Mouse (Mus musculus) ES-Bruce4 (cell line): ENCODE measurements at regions not wholly inside any gene's neighbourhood (a gene's known extent, or its start where the extent isn't known, plus 50 kb on each side); places are given as distances from the start of the nearest gene placed in this dataset.

ENCODE experiments used
- H3K27ac ChIP-seq: 2 replicates; pipeline ENCODE4 v1.5.1; 2012; ENCODE audit warnings: low read length, inconsistent platforms; ENCODE audit not compliant: insufficient read depth
- H3K27me3 ChIP-seq: 2 replicates; pipeline ENCODE4 v1.6.1; 2012; ENCODE audit warnings: mild to moderate bottlenecking, low read length, inconsistent platforms; ENCODE audit not compliant: control insufficient read depth, poor library complexity, insufficient read depth, severe bottlenecking
- H3K36me3 ChIP-seq: 2 replicates; pipeline ENCODE4 v1.6.1; 2012; ENCODE audit warnings: inconsistent platforms, mild to moderate bottlenecking, low read length, moderate library complexity; ENCODE audit not compliant: control insufficient read depth, poor library complexity, insufficient read depth, severe bottlenecking
- H3K4me1 ChIP-seq: one replicate; pipeline ENCODE4 v1.8.1; 2011; ENCODE audit warnings: low read length; ENCODE audit not compliant: control insufficient read depth, insufficient read depth
- H3K4me3 ChIP-seq: 2 replicates; pipeline ENCODE4 v1.5.1; 2011; ENCODE audit warnings: low read depth, mild to moderate bottlenecking, low read length
- H3K9ac ChIP-seq: 2 replicates; pipeline ENCODE4 v1.6.1; 2012; ENCODE audit warnings: low read depth, mild to moderate bottlenecking, inconsistent platforms; ENCODE audit not compliant: poor library complexity, severe bottlenecking
- H3K9me3 ChIP-seq: replicated peaks from 2 replicates; pipeline ENCODE4 v1.6.1; 2012; ENCODE audit warnings: mild to moderate bottlenecking, low read length, inconsistent platforms; ENCODE audit not compliant: control insufficient read depth, poor library complexity, insufficient read depth, severe bottlenecking
- CTCF ChIP-seq: IDR thresholded peaks from one replicate; pipeline ENCODE4 v1.8.1; 2011; ENCODE audit warnings: low read depth, low read length
- EP300 ChIP-seq: IDR thresholded peaks from 2 replicates; pipeline ENCODE4 v1.6.1; 2011; ENCODE audit warnings: low read depth, low read length; ENCODE audit not compliant: insufficient read depth
- POLR2A ChIP-seq: IDR thresholded peaks from one replicate; pipeline ENCODE4 v1.8.1; 2011; ENCODE audit warnings: low read length; ENCODE audit not compliant: insufficient read depth

- TF ChIP-seq POLR2A = no peak
- no peak for TF ChIP-seq CTCF
- TF ChIP-seq EP300 = no peak
- no peaks in the 10 kb centered on the region for H3K36me3 ChIP-seq
- H3K4me1 ChIP-seq = no peaks in the 10 kb centered on the region
- no peaks in the 10 kb centered on the region for H3K27me3 ChIP-seq
- no peak overlapping the region for H3K27ac ChIP-seq
- H3K4me3 ChIP-seq = no peak overlapping the region
- H3K9me3 ChIP-seq = no peaks in the 10 kb centered on the region
- no peak overlapping the region for H3K9ac ChIP-seq
Observed at GRCm38 (mm10) chr15:61890330-61890729, 967.5 kb upstream of the A1bg start.

- Histone ChIP-seq H3K4me3 (no peak overlapping the region), H3K27me3 (no peaks in the 10 kb centered on the region), H3K36me3 (no peaks in the 10 kb centered on the region), H3K9me3 (no peaks in the 10 kb centered on the region), H3K9ac (no peak overlapping the region), H3K27ac (no peak overlapping the region), H3K4me1 (no peaks in the 10 kb centered on the region)
- TF ChIP-seq CTCF = no peak
- TF ChIP-seq EP300 = no peak
- no peak for TF ChIP-seq POLR2A
Observed at GRCm38 (mm10) chr15:61888569-61889326, 965.9 kb upstream of the A1bg start.

- no peaks in the 10 kb centered on the region for H3K36me3 ChIP-seq
- H3K4me1 ChIP-seq = no peaks in the 10 kb centered on the region
- no peaks in the 10 kb centered on the region for H3K27me3 ChIP-seq
- no peak for TF ChIP-seq CTCF
- no peak overlapping the region for H3K27ac ChIP-seq
- H3K4me3 ChIP-seq = no peak overlapping the region
- H3K9me3 ChIP-seq = no peaks in the 10 kb centered on the region
- no peak overlapping the region for H3K9ac ChIP-seq
Observed at GRCm38 (mm10) chr15:61879408-61879807, 956.6 kb upstream of the A1bg start.

GRCm38 (mm10) chr15:61873047-61873446 lies 950.2 kb upstream of the A1bg start:
- Histone ChIP-seq H3K27me3 (no peaks in the 10 kb centered on the region; the same call in 1 of the 2 replicates), H3K36me3 (no peaks in the 10 kb centered on the region), H3K9me3 (no peaks in the 10 kb centered on the region), H3K4me3 (no peak overlapping the region), H3K9ac (no peak overlapping the region), H3K27ac (no peak overlapping the region), H3K4me1 (no peaks in the 10 kb centered on the region)
- TF ChIP-seq CTCF (no peak), EP300 (no peak), POLR2A (no peak)

- no peaks in the 10 kb centered on the region for H3K36me3 ChIP-seq
- H3K27ac ChIP-seq = no peak overlapping the region
- TF ChIP-seq POLR2A (no peak), CTCF (no peak), EP300 (no peak)
- H3K27me3 ChIP-seq = no peaks in the 10 kb centered on the region; the same call in 1 of the 2 replicates
- no peaks in the 10 kb centered on the region for H3K4me1 ChIP-seq
- no peak overlapping the region for H3K4me3 ChIP-seq
- no peaks in the 10 kb centered on the region for H3K9me3 ChIP-seq
- H3K9ac ChIP-seq = no peak overlapping the region
Observed at GRCm38 (mm10) chr15:61860759-61861158, 937.9 kb upstream of the A1bg start.

GRCm38 (mm10) chr15:61855880-61856279 lies 933.1 kb upstream of the A1bg start:
- Histone ChIP-seq H3K9me3 (no peaks in the 10 kb centered on the region), H3K27me3 (no peaks in the 10 kb centered on the region; the same call in 1 of the 2 replicates), H3K4me3 (no peak overlapping the region), H3K27ac (no peak overlapping the region), H3K36me3 (no peaks in the 10 kb centered on the region), H3K9ac (no peak overlapping the region), H3K4me1 (no peaks in the 10 kb centered on the region)
- TF ChIP-seq EP300 = no peak
- TF ChIP-seq POLR2A = no peak
- TF ChIP-seq CTCF = no peak
